Mouse (Mus musculus) spleen, postnatal 4 days (tissue): ENCODE measurements at regions not wholly inside any gene's neighbourhood (a gene's known extent, or its start where the extent isn't known, plus 50 kb on each side); places are given as distances from the start of the nearest gene placed in this dataset.

Experiments used
- DNase-seq, 2 experiments: peaks; one replicate each; pipeline ENCODE4 v3.0.0; 2022; ENCODE audit warnings: low spot score in 2 of 2

GRCm38 (mm10) chr9:61089066-61089686 lies 283.0 kb upstream of the Tle3 start:
- DNase-seq, result no peak

DNA sequence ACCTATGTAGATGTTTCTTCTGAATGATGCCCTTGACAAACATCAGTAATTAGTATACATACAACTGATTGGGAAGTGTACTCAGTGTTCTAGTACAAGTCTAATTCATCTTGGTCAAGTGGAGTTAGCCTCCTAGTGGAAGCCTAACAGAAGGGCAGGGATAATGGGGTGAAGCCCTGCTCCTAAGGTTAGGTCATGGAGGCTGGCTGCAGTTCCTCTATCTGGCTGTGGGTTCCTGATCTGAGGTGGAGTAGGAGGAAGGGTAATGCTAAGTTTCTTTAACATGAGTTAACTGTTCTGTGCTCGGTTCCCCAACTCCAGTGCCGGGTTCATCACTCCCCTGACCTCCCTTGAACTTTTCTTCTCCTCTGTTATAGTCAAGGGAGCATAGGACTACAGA lies 281.1 kb upstream of the Tle3 start:
- no peak for DNase-seq

DNA sequence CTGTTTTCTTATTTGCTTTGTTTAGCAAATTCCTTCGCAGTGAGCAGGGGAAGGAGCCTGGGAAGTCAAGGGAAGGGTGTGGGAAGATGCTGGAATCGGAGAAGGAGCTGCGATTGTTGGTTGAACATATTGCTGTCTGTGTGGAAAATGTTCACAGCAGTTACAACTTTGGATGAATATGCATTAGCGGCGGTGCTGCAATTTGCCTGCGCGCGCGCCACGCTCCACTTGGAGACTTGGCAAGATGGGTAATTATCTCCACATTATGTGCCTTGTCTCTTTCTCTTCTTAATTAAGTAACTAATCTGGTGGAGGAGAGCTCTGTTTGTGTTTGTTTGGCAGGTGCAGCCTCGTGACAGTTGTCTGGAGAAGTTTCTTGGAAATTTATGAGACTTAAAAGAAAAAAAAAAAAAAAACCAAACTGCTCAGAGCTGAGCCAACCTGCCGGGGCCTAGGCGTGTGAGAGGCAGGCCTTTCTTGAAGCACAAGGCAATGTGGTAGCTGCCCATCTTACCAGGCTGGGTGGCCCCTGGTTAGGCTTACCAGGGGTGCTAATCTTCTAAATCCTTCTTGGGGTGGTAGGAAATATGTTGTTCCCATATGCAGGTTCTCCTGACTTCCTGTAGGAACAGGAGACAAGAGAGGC lies 279.2 kb upstream of the Tle3 start:
- DNase-seq, result no peak

DNA sequence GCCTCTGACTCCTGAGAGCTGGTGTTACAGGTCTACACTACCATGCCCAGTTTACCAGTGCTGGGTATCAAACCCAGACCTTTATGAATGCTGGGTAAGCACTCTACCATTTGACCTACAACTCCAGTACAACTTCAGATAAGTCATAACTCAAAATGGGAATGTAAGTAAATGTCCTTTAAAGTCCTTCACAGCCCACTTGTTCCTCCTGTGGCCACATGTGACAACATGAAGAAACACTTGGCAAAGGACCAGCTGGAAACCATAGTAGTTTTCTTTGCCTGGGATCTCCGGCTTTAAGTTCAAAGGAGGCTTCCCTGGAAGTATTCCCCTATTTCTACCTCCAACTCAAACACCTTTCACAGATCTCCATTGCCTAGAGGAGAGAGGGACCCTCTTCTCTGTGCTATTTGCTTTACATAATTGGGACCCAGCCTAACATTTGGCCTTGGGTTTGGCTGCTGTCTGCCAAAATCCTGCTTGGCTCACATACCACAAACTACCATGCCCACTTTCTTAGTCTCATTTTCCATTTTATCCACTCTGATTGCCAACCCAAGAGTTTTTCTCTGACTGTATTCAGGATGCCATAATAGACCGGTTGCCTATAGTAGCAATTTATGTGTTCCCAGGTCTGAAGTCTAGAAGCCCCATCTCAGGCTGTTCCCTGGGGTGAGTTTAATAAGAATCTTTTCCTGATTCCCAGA lies 276.9 kb upstream of the Tle3 start:
- DNase-seq, result no peak

DNA sequence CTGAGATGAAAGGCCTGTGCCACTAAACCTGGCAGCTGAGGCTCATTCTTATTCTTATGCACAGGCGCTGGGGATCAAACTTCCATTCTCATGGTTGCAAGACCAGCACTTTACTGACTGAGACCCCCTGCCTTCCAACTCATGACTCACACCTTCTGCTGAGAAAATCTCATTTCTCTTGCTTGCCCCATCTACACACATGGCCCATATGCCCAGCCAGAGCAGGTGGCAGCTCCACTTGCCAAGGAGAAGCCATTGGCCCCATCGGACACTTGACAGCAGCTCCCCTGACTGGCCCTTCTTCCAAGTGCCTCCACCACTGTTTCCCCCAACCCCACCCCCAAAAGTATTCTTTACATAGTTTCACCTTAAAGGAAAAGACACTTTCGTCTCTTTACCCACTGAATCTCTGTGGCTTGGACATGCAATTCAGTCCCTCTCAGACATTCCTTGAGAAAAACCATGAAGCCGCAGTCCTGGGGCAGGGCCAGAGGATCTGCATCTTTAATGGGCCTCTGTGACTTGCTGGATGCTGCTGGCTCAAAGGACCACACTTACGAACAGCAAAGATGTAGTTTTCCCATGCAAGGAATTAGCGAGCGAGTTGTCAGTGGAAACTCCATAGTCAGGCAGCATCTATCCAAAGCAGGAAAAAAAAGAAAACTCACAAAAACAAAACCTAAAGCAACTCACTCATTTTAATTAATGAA lies 270.3 kb upstream of the Tle3 start:
- DNase-seq, result no peak

- DNase-seq, result no peak
Measured at GRCm38 (mm10) chr9:61102451-61103358, 269.5 kb upstream of the Tle3 start.

DNA sequence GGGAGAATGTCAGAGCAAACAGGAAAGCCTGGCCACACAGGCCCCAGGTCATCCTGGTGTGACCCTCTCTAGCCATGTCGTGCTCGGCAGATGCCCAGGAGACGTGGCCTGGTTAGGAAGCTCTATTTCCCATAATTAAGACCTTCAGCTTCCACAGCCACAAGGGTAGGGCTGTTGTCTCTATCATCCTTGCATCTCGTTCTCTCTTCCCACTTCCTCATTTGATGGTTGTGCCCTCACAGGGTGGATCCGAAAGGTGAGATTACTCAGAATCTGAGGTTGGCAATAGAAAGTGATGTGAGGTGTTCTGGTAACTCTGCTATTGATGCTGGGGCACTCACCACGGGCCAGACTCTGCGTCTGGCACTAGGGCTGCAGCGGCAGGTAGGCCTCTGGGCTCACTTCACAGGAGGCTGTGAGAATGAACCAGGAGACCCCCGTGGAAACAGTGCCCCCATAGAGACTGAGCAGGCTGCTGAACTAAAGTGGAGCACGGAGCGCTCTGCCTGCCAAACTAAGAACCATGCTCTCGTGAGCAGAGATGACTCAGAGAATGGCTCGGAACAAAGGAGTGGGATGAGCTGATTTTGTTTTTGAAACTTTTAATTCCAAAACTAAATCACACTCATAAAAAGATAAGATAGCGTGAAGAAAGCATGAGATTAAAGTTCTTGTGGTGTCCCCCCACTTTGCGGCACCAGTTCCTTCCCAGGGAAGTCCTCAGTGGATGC lies 266.5 kb upstream of the Tle3 start:
- no peak for DNase-seq

- no peak for DNase-seq
Measured at GRCm38 (mm10) chr9:61109519-61110285, 262.5 kb upstream of the Tle3 start.

DNA sequence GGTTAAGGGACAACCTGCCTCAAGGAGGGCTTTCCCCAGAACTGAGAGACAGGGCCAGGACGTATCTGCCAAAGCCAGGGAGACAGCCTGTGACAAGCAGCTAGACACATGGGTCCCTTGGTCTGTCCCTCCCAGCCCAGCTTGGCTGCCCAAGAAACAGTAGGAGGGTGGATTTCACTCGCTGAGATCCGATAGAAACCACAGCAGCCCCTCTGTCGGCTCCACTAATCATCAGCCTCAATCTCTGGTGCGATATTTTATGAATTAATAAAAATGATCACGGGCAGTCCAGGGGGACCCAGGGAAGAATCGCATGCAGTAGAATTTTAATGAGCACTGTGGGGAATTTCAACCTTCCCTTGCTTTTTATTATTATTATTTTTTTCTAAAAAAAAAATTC lies 261.0 kb upstream of the Tle3 start:
- DNase-seq, result no peak

GRCm38 (mm10) chr9:61111733-61112415 lies 260.3 kb upstream of the Tle3 start:
- no peak for DNase-seq

- no peak for DNase-seq
Measured at GRCm38 (mm10) chr9:61119252-61119651, 252.9 kb upstream of the Tle3 start.

DNA sequence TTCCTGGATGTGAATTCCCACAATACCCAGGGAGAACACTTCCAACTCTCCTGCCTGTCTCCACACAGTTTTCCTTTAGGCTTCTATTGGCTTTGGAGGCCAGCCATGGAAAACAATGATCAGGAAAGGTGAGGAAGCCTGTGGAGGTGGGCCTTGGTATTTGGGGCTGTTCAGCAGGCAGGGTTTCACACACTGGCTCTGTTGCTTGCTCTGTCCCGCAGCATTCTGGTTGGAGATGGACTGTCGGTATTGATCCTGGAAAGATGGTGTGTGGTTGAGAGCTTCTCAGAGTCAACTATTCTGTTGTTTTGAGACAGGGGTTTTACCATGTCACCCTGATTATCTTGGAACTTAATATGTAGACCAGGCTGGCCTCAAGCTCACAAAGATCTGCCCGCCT lies 251.6 kb upstream of the Tle3 start:
- DNase-seq, result no peak

DNA sequence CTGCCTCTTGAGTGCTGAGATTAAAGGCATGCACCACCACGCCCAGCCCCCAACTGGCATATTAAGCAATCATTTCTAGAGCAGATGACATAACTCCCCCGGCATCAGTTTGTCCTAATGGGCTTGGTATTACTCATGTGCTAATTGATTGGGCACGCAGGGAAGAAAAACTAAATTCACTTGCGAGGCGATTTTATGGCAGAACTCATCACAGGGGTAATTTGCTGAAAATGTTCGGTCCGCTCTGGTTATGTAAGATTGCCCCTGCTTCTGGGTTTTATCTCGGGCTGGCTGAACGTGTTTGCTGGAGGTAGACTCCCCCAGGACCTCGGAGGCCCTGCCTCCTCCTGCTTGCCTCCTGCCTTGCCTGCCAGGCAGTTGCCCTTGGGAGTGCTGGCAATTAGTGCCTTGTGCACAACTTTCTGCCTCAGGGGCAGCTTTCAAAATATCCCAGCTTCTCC lies 251.2 kb upstream of the Tle3 start:
- DNase-seq, result no peak

- no peak for DNase-seq
Measured at GRCm38 (mm10) chr9:61123431-61123830, 248.7 kb upstream of the Tle3 start.

- no peak for DNase-seq
Measured at GRCm38 (mm10) chr9:61125769-61126168, 246.4 kb upstream of the Tle3 start.

GRCm38 (mm10) chr9:61128077-61128476 lies 244.1 kb upstream of the Tle3 start:
- no peak for DNase-seq

DNA sequence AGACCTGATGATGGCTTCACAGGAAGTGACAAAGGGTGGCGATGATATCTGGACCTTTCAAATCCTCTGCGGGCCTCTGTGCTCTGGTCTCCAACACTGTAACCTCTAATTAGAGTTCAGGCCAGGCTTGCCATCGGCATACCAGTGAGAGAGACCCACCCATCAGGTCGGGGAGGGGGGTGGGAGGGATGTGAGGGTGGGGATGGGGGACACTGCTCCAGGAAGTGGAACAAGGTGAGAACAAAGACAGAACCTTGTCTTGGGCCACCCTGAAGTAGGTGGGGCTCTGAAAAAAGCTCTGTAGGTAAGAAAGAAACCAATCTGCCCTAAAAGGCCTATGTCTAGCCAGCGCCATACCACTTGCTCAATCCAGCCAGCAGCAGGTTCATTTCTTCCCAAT lies 243.0 kb upstream of the Tle3 start:
- DNase-seq, result no peak

GRCm38 (mm10) chr9:61130877-61131276 lies 241.3 kb upstream of the Tle3 start:
- no peak for DNase-seq

GRCm38 (mm10) chr9:61135263-61135882 lies 236.8 kb upstream of the Tle3 start:
- no peak for DNase-seq
